Mouse (Mus musculus): ENCODE data around the gene Coro1b.

Gene Coro1b

DNA sequence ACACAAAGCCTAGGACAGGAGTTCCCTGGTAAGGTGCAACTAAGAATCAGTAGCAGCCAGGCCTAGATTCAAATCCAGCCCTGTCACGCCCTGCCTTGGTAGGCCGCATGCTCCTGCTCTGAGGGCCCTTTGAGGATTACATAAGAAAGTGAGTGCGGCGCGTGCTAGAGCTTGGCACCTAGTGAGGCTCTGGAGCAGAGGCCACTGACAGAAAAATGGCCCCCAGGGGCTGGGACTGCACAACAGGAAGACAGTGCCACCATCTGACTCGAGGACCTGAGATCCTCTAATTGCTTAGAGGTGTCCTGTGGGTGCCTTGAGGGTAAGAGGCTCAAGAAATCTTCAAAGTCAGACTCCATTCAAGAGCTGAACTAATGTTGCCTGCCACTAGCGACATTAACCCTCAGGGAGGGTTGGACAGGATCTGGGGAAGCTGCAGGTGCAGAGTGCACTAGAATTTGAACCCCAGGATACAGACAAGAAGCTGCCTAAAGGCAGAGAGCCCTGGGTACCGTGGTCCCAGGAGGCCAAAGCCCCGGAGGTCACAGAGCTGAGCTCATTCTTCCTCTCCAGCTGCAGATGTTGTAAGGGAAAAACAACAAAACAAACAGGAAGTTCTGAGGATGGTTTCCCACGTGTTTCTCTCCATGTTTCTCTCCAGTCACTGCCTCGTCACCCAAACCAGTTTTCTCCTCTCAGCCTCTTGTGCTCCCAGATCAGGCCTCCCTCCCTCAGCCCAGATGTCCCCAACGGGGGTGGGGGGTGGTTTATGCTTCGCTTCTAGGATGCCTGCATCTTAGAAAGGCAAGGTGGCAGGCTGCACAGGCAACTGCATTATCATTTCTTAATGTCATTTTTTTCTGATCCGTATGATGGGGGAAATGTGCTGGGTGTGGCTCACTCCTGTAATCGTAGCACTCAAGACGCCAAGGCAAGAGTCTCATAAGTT, 3.6 kb upstream of the Coro1b start:
- DNase-seq, result no peak

DNA sequence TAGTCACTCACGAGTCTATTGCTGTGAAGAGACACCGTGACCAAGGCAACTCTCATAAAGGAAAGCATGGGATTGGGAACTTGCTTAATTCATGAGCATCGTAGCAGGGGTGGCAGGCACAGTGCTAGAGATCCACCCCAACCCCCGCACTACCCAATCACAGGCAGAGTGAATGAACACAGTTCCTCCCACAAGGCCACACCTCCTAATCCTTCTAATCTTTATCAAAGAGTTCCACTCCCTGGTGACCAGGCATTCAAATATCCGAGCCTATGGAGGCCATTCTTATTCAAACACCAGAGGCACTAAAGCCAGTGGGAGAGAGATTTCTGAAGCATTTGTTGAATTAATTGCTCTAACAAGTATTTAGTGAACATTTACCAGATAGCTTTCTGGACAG, 2.5 kb upstream of the Coro1b start:
- no peak for DNase-seq

DNA sequence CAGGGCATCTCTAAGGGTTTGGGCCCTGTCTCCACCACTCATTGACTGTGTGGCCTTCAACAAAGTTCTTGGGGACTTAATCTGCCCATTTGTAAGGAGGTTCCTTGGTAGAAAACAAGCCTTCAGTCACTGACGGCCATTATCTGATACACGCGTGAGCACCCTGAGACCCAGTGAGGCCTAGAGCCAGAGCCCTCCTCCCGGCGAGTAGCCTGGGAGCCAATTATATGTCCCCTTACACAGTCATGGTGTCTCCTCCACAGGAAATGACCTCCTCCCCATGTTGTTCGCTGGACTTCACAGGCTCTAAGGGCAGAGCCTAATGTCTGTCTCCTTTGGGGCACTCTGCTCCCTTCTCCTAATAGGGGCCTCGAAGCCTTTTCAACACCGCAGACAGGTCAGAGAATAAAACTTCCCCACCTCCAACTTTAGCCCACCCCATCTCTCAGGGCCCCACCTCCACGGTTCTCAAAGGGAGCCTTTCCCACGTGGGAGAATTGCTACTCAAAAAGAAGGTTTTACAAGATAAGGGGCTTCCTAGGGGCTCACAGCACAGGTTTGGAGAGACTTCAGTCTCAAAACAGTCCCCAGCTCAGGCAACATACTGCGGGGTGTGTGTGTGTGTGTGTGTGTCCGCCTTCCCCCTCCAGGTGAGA, 1.9 kb upstream of the Coro1b start:
- no peak for DNase-seq

DNA sequence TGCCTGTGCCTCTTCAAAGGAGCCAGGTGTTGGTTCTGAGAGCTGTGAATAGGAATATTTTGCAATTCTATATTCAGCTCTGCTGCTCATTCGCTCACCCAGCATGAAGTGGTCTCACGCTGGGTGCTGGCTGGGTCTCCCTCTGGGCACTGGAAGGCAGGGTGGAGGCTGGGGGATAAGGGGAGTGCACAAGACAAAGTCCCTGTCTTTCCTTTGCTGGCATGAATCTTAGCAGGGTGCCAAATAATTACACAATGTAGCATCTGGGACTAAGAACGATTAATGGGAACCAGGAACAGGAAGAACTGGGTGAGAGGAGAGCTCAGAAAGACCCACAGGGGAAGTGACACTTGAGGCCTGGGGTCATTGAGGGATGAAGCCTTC, 1.4 kb upstream of the Coro1b start:
- DNase-seq, result no peak

DNA sequence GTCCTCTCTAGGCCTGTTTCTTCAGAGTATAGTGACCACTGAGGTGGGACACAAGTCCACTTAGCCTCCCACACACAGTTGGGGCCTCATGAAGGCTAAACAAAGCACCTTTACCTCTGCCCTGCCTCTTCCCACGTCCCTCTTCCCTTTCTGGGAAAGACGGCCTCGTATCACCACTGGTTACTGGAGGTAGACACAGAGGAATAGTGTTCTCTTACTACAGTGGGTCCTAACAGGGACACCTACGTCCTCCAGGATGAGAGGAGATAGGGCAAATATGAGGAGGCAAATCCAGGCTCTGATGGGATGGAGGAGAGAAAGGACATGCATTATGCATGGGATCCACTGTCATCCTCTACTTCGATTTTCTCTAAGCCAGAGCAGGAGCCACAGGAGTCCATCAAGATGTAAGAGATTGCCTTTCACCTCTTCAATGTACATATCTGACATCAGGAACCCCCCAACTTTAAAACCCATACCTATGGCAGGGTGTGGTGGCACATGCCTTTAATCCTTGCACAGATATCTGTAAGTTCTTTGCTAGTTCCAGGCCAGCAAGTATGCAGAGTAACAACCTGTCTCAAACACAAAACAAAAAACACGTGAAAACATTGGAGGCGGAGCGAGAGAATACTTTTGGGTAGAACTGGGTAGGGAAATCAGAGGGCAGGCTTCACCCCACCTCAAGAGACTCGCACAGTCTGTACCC, 483 bp upstream of the Coro1b start:
- DNase-seq, result no peak

DNA sequence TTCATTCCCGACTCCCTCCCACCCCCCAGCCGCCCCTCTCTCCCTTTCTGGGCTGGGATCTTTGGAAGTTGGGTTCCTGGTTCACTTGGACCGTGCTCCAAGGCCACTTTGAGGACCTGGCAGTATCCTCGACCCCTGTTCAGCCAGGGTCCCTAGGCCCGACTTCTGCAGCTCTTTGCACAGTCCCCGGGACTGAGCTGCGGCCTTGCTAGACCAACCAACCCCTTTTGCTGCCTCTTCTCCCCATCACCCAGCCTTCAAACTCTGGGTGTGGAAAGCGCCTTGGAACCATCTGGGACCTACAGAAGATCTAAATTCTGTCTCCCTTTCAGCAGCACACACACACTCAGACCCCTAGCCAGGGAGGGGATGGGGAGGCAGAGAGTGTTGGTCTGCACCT, 400 bp downstream of the Coro1b start:
- DNase-seq, result no peak

DNA sequence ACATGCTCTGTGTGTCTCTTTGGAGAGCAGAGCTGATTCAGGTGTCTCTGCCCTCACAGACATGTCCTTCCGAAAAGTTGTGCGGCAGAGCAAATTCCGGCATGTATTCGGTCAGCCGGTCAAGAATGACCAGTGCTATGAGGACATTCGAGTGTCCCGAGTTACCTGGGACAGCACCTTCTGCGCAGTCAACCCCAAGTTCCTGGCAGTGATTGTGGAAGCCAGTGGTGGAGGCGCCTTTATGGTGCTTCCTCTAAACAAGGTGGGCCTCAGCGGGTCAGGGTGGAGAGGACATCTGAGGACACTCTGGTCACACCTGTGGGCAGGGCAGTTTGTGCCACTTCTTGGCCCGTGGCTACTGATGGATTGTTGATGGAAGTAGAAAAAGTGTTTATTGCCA, 864 bp downstream of the Coro1b start:
- no peak for DNase-seq

DNA sequence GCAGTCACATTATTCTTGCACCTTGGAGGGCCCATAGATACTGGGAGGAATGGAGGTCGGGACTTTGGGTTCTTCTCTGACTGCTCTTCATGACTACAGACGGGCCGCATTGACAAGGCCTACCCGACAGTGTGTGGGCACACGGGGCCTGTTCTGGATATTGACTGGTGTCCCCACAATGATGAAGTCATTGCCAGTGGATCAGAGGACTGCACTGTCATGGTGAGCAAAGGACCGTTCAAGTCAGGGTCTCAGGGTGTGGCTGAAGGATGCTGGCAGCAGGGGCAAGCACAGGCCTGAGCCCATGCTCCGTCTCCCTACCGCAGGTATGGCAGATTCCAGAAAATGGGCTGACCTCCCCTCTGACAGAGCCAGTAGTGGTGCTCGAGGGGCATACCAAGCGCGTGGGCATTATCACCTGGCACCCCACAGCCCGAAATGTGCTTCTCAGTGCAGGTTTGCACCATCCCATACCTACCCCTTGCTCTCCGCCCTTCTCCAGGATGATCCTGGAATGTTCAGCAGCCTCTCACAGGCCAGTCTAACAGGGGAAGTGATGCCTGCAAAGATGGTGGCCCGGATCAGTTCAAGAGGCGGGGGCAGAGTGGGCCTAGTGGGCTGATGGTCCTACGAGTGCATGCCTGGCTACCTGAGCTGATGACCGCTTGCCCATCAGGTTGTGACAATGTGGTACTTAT, 1.5 kb downstream of the Coro1b start:
- no peak for DNase-seq

DNA sequence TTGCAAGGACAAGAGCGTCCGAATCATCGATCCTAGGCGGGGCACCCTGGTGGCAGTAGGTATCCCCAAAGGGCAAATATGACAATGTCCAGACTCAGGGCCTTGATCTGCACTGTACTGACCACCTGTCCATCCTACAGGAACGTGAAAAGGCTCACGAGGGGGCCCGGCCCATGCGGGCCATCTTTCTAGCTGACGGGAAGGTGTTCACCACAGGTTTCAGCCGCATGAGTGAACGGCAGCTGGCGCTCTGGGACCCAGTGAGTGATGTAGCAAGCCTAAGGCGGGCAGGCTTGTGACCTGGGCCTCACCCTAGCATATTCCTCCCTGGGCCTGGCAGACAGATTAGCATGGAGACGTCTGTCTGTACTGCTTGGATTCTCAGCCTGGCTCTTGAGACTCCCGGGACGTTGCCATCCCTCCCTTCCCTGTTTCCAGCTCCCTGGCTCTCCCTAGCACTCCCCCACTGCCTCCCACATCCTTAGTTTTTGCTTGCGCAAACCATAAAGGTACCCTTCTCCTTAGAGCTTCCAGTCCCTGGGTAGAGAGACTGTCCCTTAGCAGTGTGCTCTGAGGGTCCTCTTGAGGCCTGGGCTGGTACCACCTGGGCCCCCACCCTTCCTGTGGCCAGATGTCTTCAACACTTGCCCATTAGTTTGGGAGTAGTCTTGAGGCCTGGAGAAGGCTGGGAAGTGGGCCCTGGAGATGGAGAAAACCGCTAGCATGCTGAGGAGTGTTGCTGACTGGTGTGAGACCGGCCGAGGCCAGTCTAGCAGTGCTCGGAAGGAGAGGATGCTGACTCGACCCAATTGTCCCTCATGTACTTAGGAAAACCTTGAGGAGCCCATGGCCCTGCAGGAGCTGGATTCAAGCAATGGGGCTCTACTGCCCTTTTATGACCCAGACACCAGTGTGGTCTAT, 2.4 kb downstream of the Coro1b start:
- no peak for DNase-seq

DNA sequence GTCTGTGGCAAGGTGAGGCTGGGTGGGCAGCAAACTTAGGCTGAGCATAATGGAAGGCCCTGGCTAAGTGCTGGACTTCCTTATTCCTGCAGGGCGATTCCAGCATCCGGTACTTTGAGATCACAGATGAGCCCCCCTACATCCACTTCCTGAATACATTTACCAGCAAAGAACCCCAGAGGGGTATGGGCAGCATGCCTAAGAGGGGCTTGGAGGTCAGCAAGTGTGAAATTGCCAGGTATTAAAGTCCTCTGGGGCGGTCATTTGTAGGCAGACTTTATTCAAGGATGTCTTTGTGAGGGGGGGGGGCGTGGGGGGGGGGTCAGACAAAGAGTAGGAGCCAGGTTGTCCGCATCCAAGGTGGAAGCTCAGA, 3.1 kb downstream of the Coro1b start:
- DNase-seq, result no peak

DNA sequence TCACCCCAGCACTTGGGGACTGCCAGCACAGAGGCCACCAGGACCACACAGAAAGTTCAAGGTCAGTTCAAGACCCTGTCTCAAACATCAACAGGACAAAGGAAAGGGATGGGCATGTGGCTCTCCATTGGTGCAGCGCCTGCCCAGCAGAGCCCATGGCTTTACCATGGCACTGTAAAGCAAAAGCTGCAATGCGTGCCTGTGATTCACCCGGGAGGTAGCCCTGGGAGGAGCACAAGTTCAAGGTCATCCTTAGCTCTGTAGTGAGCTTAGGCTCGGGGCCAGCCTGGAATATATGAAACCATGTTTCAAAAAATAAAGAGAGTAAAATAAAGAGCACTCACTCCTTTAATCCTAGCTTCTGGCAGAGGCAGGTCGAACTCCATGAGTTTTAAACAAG, 3.5 kb downstream of the Coro1b start:
- DNase-seq, result no peak

DNA sequence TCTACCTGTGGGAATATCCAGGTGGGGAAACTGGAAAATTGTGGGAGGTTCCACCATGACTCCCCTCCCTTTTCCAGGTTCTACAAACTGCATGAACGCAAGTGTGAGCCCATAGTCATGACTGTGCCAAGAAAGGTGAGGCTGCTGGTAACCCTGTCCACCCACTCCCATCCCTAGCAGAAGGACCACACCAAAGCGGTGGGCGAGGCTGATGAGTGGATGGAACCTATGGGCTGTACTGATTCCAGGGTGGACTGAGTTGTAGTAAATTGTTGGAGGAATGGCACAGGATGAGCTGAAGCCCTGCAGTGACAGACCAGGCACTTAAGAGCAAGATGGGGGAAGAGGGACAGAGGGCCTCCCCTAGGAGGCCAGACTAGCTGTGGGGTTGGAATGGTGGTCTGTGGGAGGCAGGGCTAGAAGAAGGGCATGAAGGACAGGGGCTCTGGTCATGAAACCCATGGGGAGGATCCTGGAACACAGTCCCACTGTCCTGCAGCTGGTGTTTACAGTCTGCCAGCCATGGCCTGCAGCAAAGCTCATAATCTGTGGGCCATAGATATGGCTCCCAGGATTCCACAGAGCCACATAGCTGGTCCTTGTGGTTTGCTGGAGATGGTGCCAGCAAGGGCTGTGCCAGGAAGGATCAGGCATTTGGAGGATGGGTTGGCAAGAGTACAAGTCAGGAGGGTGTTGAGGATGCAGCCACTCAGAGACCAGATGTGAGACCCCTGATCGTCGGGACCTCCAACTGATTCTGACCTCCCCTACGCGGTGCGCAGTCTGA, 4.2 kb downstream of the Coro1b start:
- DNase-seq, result no peak

DNA sequence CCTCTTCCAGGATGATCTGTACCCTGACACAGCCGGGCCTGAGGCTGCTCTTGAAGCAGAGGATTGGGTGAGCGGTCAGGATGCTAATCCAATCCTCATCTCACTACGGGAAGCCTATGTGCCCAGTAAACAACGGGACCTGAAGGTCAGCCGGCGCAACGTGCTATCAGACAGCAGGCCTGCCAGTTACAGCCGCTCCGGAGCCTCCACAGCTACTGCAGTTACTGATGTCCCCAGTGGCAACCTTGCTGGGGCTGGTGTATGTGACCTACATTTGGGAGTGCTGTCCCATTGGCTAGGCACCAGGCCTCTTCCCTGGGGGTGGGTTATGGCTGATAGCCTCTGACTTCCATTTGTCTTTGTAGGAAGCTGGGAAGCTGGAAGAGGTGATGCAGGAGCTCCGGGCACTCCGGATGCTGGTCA, 4.8 kb downstream of the Coro1b start, which contains the start of gene Ptprcap:
Gene Ptprcap, plus strand, starts transcription at position 373 of the 423 bp plus-strand sequence.
- no peak for DNase-seq

DNA sequence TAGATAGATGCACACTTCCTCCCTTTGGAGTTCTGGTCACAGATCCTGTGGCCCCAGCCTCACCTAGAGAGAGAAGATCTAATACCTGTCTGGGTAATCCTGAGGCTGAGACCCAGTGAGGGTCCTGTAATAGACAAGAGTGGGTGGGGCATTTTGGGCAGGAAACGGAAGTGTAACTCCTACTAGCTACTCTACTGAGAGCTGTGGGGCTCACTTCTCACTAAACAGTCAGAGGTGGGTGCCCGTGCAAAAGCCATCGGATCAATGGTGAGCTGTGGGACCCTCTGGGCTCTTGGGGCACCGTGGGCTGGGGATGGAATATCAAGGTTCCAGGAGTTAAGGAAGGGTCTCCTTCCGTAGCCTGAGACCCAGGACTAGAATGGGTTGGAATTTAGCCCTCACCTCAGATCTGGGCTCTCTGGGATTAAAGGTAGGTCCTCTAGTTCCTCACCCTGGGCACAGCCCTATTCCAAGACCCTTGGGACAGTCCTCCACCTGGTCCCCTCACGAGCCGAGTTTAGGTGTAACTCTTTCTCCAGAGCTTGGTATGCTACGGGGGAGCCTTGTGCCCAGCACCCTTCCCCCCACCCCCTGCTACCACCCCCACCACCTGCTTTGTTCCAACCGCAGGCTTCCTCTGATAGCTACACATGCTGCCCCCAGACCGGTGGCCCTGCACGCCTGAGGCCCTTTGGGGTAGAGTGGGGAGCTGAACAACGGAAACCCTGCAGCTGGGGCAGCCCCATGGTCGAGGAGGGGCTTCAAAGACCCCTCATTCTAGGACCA, 6.2 kb downstream of the Coro1b start:
- DNase-seq, result no peak

DNA sequence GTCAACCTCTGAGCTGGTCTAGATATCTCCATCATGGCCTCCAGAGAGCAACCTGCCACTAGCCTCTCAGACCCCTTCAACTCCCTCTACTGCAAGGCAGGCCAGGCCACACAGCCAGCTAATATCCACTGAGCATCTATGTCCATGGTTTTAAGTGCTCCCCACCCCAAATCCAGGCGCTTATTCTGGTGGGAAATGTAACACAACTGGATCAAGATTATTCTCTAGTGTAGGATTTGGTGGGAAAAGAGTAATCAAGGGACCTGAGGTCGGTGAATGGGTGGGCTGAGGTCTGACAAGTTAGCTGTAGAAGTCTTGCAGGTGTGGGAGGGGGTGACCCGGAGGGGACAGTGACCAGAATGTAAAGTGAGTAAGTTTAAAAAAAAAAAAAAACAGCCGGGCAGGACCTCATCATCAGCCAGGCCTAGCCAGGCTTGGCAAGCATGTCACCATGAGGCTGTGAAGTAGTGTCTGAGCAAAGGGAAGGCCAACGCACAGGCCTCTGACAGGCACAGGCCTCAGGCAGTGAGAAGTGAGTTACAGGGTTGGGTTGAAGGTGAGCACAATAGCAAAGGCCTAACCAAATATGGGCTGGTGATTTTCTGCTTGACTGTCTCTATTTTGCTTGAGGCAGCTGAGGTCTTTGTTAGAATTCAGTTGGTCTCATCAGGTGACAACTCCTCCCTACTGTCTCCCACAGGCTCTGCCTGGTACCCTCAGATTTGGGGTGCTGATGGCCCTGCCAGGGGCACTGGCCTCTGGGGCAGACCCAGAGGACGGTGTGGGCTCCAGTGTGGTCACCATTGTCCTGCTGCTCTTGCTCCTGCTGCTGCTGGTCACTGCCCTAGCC, 7.0 kb downstream of the Coro1b start:
- DNase-seq, result no peak

DNA sequence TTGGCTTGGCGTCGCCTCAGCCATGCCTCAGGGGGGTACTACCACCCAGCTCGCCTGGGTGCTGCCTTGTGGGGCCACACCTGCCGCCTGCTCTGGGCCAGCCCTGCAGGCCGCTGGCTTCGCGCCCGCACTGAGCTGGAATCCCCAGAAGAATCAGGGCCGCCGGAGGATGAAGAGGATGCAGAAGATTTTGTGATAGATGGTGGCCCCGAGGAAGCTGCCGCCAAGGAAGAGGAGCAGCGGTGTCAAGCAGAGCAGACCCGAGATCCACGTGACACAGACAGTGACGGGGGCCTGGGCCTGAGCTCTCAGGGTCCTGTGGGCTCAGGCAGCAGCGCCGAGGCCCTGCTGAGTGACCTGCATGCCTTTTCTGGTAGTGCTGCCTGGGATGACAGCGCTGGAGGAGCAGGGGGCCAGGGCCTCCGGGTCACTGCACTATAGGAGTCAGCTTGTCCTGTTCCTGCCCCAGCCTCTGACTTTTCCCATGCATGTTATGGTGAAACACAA, 7.7 kb downstream of the Coro1b start:
- no peak for DNase-seq

DNA sequence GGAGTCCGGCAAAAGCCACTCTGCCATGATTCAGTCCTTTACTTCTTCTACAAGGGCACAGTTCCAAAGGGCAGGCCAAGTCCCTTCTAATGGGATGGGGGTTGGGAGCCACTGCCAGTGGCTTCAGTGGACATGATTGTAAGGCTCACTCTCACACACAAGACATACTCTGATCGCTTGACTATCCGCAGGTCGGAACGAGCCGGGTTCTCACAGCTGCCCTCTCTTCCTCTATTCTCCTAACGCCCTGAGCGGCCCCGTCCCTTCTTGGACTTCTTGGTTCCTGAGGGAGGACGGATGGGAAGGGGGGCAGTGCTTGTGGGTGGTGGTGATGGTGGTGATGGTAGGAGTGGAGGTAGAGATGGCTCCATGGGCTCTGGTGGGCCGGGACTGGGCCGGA, 8.4 kb downstream of the Coro1b start:
- DNase-seq, result no peak

DNA sequence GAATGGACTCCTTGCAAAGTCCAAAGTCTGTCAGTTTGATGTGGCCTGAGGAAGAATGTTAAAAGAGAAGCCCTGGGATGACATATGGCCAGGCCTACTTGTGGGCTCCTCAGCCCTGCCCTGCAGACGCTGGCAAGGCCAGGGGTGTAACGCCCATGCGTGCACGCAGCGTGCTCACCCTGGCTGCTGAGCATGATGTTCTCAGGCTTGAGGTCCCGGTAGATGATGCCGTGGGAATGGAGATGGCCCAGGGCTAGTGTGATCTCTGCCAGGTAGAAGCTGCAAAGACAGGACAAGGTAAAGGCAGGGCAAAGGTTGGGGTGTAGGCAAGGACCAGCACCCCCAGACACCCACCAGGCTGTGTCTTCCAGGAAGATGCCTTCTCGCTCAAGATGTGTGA, 10.6 kb downstream of the Coro1b start:
- DNase-seq, result no peak

All from right cerebral cortex, postnatal 14 days (tissue).